Mouse (Mus musculus): ENCODE measurements around the gene Bag2. TPM values are rescaled to one million over a fixed set of nuclear protein-coding genes. Genes with fewer than 3 reads are reported as not detected.

Bag2 gene
- total RNA-seq, 2 experiments from 2014 or later, result 66.0 to 76.6 TPM

DNA sequence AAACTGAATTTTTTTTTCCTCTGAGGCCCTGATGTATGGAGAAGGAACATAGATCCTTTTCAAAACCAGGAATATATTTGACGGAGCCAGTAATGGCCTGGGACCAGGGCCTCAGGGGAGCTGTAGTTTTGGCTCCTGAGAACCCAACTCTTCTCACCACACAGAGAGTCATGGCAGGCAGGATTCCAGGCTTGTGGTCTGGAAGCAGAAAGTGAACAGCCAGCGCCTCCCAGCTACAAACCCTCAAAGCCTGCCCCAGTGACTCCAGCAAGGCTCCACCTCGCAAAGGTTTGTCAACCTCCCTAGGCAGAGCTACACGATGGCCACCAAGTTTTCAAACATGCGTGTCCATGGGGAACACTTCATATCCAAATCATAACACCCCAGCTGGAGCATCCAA, 45.6 kb downstream of the Bag2 start:
- no peak for ATAC-seq (replicated peaks; ENCODE audit: low FRiP score, low TSS enrichment, poor library complexity, severe bottlenecking)

DNA sequence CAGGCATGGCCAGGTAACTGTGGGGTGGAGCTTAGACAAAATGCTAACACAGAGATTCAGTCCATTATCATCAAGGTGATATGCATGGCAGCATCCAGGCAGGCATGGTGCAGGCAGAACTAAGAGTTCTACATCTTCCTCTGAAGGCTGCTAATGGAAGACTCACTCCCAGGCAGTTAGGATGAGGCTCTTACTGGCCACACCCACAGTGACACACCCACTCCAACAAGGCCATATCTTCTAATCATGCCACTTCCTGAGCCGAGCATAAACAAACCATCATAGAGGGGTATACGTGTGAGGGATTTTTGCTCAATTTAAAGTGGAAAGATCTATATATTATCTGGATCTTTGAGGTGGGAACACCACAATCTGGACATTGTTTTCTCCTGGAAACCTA, 48.0 kb downstream of the Bag2 start:
- ATAC-seq (replicated peaks; ENCODE audit: low FRiP score, low TSS enrichment, poor library complexity, severe bottlenecking), result 0 out of 2 replicates have a peak, but pooled peaks have one; percentile 59

DNA sequence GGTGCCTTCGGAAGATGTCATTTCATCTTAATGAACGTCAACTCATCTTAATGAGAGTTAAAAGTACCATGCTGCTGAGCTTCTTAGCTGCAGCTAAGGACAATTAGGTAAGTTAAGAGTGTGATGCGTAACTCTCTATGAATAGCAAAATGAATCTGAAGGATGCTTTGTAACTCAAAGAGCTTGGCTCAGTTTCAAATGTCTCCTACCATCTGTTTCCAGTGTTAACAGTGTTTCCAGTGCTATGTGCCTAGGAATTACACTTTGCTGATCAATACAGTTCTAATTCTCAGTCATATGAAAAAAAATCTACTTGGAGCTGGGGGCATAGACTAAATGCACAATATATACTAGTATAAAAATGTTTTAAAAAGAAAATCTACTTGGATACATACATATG, 56.4 kb downstream of the Bag2 start:
- no peak for ATAC-seq (replicated peaks; ENCODE audit: low FRiP score, low TSS enrichment, poor library complexity, severe bottlenecking)

GRCm38 (mm10) chr1:33696016-33696415, 61.6 kb downstream of the Bag2 start:
- ATAC-seq (replicated peaks; ENCODE audit: low FRiP score, low TSS enrichment, poor library complexity, severe bottlenecking), result no peak

Other genes starting within 250 kb of the Bag2 start
- gene Prim2, start 88.0 kb downstream of the Bag2 start, total RNA-seq (2014; fragmentation: Nextera tagmentation), result 88.7 and 102 TPM in 2 replicates
- 94.2 and 137 TPM in 2 replicates for gene Prim2, start 88.0 kb downstream of the Bag2 start, total RNA-seq (2017)
- gene Rab23, start 37.9 kb downstream of the Bag2 start, total RNA-seq (2014; fragmentation: Nextera tagmentation), result 1.6 and 3.5 TPM in 2 replicates
- 0.99 and 4.2 TPM in 2 replicates for gene Rab23, start 37.9 kb downstream of the Bag2 start, total RNA-seq (2017)
- 39.7 and 44.7 TPM in 2 replicates for gene Zfp451, start 56.8 kb upstream of the Bag2 start, total RNA-seq (2014; fragmentation: Nextera tagmentation)
- 18.7 and 37.2 TPM in 2 replicates for gene Zfp451, start 56.8 kb upstream of the Bag2 start, total RNA-seq (2017)
- gene Bend6, start 150.0 kb upstream of the Bag2 start, total RNA-seq (2014; fragmentation: Nextera tagmentation), result not detected in 2 replicates
- not detected in 2 replicates for gene Bend6, start 150.0 kb upstream of the Bag2 start, total RNA-seq (2017)
- 2.1 and 7.9 TPM in 2 replicates for gene Dst, start 150.4 kb upstream of the Bag2 start, total RNA-seq (2014; fragmentation: Nextera tagmentation)
- 4.1 and 9.1 TPM in 2 replicates for gene Dst, start 150.4 kb upstream of the Bag2 start, total RNA-seq (2017)

Measured in megakaryocyte-erythroid progenitor cell, adult 5-6 weeks (primary cell).